Mouse (Mus musculus): ENCODE results near the gene C730034F03Rik. TPM values are rescaled to one million over a fixed set of nuclear protein-coding genes. Genes with fewer than 3 reads are reported as not detected.

C730034F03Rik gene
- polyA plus RNA-seq, 1 experiment from 2014 or later, result 2.4 TPM

DNA sequence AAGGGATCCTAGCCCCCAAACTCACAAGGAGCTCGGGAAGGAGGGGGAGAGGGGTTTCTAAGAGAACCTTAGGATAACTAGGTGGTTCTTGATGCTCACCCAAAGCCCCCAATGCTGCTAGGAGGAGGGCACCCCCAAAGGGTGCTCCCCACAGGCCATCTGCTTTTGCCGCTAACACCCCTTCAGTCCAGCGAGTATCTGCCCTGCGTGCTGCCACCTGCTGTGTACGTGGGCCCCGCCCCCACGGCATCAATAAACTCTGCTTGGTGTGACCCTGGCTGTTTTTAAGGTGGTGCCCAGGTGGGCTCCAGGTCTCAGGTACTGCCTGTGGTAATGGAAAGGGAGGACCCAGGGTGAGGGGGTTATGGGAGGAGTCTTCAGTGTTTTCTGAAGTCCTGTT lies 32.8 kb downstream of the C730034F03Rik start:
- 70% methylated on average over 7 of the region's 7 CpGs for WGBS
- ATAC-seq (ENCODE audit: borderline replicate concordance, extremely low read depth, low FRiP score, low TSS enrichment), result no peak
- Histone ChIP-seq H3K4me2 (no peak overlapping the region), H3K4me3 (no peak overlapping the region), H3K36me3 (no peaks in the 10 kb centered on the region), H3K4me1 (no peaks in the 10 kb centered on the region), H3K27me3 (peaks cover 8% of the 10 kb centered on the region; the same call in 1 of the 2 replicates), H3K9ac (no peak overlapping the region), H3K27ac (no peak overlapping the region), H3K9me3 (no peaks in the 10 kb centered on the region)

DNA sequence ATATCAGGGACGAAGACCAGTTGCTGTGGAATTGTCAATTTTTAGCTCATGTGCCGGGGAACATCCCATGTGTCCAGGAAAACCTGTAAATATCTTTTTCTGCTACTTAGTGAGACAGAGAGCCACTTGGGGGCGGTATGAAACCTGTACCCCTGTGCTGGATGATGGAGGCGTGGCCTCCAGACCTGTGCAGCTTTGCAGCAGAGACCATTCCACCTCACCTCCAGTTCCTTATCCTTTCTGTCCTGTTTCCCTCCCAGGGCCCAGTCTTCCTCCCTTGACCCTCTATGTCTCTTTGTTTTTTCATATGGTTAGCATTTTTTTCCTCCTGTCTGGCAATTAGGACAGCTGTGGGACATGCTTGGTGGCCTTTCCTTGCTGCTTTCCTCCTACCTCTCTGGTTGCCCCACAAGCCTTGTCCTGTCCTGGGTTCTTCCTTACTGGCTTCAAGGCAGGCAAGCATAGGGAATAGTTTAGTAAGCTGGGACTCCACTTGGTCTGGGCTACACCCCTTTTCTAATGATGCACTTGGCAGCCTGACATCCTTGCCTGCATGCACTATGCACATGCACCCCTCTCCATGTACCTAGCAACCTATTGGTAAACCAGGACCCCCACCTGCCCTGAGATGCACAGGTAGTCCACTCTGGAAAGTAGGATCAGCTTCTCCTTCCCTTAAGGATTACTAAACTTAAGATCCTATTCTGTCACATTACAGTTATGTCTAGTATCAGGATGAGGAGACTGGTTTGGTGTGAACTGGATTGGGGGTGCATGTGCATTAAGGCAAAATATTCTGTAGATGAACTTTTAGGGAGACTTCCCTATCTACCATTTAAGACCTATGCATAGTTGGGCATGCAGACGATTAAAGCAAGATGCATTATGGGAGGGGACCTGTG lies 34.2 kb downstream of the C730034F03Rik start:
- WGBS, result 47% methylated on average over 5 of the region's 5 CpGs
- Histone ChIP-seq H3K27me3 (no peaks in the 10 kb centered on the region), H3K4me3 (no peak overlapping the region), H3K9me3 (no peaks in the 10 kb centered on the region), H3K27ac (no peak overlapping the region), H3K36me3 (no peaks in the 10 kb centered on the region), H3K9ac (no peak overlapping the region), H3K4me2 (no peak overlapping the region), H3K4me1 (no peaks in the 10 kb centered on the region)
- no peak for ATAC-seq (ENCODE audit: borderline replicate concordance, extremely low read depth, low FRiP score, low TSS enrichment)

DNA sequence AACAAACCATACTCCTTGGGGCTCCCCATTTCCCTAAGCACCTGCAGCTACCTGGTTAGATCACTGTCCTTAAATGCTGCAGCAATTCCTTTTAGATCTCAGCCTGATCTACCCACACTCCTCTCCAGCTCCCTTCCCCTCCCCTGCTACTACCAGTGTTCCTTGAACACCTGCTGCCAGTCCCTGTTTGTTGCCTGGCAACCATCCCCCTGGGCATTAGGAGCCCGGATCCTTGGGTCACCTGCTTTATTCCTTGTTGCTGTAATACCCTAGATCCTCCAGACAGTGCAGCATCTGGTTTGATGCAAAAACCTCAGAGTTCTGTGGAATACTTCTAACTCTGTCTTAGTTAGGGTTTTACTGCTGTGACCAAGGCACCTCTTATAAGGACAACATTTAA lies 35.7 kb downstream of the C730034F03Rik start:
- Histone ChIP-seq H3K4me3 (no peak overlapping the region), H3K27ac (no peak overlapping the region), H3K9ac (no peak overlapping the region), H3K9me3 (no peaks in the 10 kb centered on the region), H3K4me2 (no peak overlapping the region), H3K36me3 (no peaks in the 10 kb centered on the region), H3K4me1 (no peaks in the 10 kb centered on the region), H3K27me3 (no peaks in the 10 kb centered on the region)
- 5% methylated on average over 1 of the region's 1 CpGs for WGBS
- ATAC-seq (ENCODE audit: borderline replicate concordance, extremely low read depth, low FRiP score, low TSS enrichment), result no peak

DNA sequence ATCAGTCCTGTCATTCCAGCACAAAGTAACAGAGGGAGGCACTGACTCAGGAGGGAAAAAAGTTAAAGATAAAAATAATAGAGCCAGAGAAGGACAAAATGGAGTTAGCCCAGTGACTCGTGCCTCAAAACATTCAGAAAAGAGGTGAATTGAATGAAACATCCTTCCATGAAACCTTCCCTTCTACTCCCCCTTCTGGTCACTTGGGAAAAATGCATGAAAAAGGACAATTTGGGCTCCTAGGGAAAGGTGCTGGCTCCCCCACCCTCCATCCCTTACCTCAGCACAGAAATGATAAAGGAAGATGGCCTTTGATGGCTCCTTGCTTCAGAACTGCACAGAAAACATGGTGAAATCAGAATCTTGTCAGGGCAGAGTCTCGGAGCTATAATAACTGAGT lies 39.2 kb downstream of the C730034F03Rik start:
- Histone ChIP-seq H3K4me2 (no peak overlapping the region), H3K9me3 (no peaks in the 10 kb centered on the region), H3K4me3 (no peak overlapping the region), H3K36me3 (no peaks in the 10 kb centered on the region), H3K27me3 (no peaks in the 10 kb centered on the region), H3K27ac (no peak overlapping the region), H3K9ac (no peak overlapping the region), H3K4me1 (no peaks in the 10 kb centered on the region)
- no peak for ATAC-seq (ENCODE audit: borderline replicate concordance, extremely low read depth, low FRiP score, low TSS enrichment)
- 32% methylated on average over 2 of the region's 2 CpGs for WGBS

DNA sequence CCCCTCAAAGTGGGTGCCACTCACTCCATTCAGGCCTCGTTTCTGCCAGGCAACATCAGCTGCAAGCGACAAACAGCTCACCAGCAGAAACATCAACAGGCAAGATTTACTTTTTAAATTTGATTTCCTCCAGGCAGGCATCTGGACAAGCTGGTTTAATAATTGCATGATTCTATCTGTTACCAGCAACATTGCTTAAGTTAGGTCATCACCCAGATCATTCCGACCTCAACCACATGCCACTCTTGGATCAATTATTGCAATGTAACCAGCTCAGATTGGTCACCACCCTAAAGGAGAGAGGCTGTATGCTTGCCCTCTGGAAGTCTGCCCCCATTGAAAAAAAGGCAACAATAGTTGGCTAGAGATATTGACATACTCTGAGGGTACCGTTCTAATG lies 42.1 kb downstream of the C730034F03Rik start:
- Histone ChIP-seq H3K36me3 (no peaks in the 10 kb centered on the region), H3K4me3 (no peak overlapping the region), H3K27me3 (no peaks in the 10 kb centered on the region), H3K4me2 (no peak overlapping the region), H3K9ac (no peak overlapping the region), H3K4me1 (0 out of 2 replicates have a peak, but pooled peaks cover 4% of the 10 kb centered on the region), H3K9me3 (no peaks in the 10 kb centered on the region), H3K27ac (no peak overlapping the region)
- WGBS, result 77% methylated on average over 4 of the region's 4 CpGs
- ATAC-seq (ENCODE audit: borderline replicate concordance, extremely low read depth, low FRiP score, low TSS enrichment), result no peak

DNA sequence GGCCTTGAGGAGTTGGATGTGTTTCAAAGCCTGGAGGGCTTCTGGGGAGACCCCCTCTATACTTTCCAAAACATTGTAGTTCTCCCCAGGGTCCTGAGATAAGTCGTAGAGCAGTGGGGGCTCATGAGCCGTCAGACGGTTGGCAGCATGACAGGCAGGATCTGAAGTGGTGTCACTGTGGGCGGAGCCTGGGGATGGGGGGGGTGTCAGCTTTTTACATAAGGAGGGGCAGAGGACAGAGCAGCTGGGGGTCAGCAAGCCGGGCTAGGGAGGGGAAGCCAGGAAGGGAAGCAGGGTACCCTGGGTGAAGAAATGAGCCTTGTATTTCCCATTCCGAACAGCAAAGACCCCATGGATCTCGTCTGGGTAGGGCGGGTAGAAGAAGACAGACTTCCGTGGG lies 44.0 kb downstream of the C730034F03Rik start:
- Histone ChIP-seq H3K9me3 (no peaks in the 10 kb centered on the region), H3K27ac (no peak overlapping the region), H3K36me3 (no peaks in the 10 kb centered on the region), H3K4me1 (0 out of 2 replicates have a peak, but pooled peaks cover 4% of the 10 kb centered on the region), H3K27me3 (no peaks in the 10 kb centered on the region), H3K9ac (no peak overlapping the region), H3K4me3 (no peak overlapping the region), H3K4me2 (no peak overlapping the region)
- ATAC-seq (ENCODE audit: borderline replicate concordance, extremely low read depth, low FRiP score, low TSS enrichment), result no peak
- WGBS, result 78% methylated on average over 9 of the region's 9 CpGs

DNA sequence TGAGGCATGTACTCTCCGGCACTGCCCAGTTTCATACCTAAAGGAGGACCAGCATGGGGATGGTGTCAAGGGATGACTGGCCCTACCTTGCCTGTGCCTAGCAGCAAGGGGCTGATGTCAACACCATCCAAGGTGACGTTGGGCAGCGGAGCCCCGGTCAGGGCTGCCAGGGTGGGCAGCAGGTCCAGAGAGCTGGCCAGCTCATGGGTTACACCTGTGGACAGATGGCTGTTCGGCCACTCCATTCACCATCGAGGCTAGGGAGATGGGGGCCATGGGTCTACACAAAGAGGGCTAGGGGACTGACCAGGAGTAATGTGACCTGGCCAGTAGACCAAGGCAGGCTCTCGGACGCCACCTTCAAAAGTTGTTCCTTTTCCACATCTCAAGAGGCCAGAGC lies 44.5 kb downstream of the C730034F03Rik start:
- no peak for ATAC-seq (ENCODE audit: borderline replicate concordance, extremely low read depth, low FRiP score, low TSS enrichment)
- 92% methylated on average over 8 of the region's 8 CpGs for WGBS
- H3K4me1 ChIP-seq, result 0 out of 2 replicates have a peak, but pooled peaks cover 4% of the 10 kb centered on the region

DNA sequence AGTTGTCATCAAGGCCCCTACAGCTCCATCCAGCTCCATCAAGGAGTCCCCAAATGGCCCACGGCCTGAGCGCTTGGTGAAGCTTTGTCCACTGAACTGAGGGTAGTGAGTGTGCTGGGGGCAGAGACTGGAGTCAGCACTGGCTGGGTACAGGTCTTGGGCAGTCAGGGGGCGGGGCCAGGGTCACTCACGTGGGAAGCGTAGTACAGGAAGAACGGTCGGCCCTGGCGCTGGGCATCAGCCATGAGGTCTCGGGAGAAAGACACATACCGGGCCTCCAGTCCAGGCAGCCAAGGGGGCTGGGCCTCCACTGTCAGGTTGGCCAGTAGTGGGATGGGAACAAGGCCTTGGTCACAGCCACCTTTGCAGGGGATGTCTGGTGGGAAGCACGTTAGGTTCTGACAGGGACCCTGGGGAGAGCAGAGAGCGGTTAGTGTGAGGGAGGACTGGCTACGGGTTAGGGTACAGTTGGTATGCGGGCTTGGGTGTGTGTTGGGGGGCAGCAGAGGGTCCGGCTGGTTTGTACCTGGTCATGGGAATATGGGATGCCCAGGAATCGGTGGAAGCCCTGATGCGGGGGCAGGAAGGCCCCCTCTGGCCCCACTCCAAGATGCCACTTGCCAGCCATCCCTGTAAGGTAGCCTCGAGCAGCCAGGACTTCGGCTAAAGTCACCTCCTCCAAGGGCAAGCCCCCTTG lies 45.4 kb downstream of the C730034F03Rik start:
- Histone ChIP-seq H3K9me3 (no peaks in the 10 kb centered on the region), H3K4me2 (peak overlapping the region; percentile 79), H3K27me3 (no peaks in the 10 kb centered on the region), H3K27ac (no peak overlapping the region), H3K9ac (no peak overlapping the region), H3K4me1 (0 out of 2 replicates have a peak, but pooled peaks cover 4% of the 10 kb centered on the region), H3K4me3 (no peak overlapping the region), H3K36me3 (no peaks in the 10 kb centered on the region)
- WGBS, result 92% methylated on average over 19 of the region's 19 CpGs
- ATAC-seq (ENCODE audit: borderline replicate concordance, extremely low read depth, low FRiP score, low TSS enrichment), result no peak

More for the DNA sequence above, 44.5 kb downstream of the C730034F03Rik start:
- Histone ChIP-seq H3K27me3 (no peaks in the 10 kb centered on the region), H3K36me3 (no peaks in the 10 kb centered on the region), H3K4me2 (no peak overlapping the region), H3K4me3 (no peak overlapping the region), H3K9me3 (no peaks in the 10 kb centered on the region), H3K27ac (no peak overlapping the region), H3K9ac (no peak overlapping the region)

DNA sequence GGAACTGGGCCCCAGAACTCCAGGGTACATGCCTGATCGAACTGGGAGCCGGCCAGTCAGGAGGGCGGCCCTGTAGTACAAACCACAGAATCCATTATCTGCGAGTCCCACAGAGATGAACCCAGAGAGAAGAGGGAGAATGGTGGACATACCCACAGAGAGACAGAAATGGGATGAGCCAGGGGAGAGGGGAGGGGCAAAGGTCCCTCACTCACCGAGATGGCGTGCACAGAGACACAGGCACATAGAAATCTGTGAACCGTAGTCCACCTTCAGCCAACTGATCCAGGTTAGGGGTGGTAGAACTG lies 45.9 kb downstream of the C730034F03Rik start:
- Histone ChIP-seq H3K27ac (no peak overlapping the region), H3K36me3 (no peaks in the 10 kb centered on the region), H3K9me3 (no peaks in the 10 kb centered on the region), H3K9ac (no peak overlapping the region), H3K4me1 (0 out of 2 replicates have a peak, but pooled peaks cover 4% of the 10 kb centered on the region), H3K4me3 (peak overlapping the region; percentile 53), H3K27me3 (no peaks in the 10 kb centered on the region), H3K4me2 (peak overlapping the region; percentile 79)
- ATAC-seq (ENCODE audit: borderline replicate concordance, extremely low read depth, low FRiP score, low TSS enrichment), result no peak
- 86% methylated on average over 7 of the region's 7 CpGs for WGBS

DNA sequence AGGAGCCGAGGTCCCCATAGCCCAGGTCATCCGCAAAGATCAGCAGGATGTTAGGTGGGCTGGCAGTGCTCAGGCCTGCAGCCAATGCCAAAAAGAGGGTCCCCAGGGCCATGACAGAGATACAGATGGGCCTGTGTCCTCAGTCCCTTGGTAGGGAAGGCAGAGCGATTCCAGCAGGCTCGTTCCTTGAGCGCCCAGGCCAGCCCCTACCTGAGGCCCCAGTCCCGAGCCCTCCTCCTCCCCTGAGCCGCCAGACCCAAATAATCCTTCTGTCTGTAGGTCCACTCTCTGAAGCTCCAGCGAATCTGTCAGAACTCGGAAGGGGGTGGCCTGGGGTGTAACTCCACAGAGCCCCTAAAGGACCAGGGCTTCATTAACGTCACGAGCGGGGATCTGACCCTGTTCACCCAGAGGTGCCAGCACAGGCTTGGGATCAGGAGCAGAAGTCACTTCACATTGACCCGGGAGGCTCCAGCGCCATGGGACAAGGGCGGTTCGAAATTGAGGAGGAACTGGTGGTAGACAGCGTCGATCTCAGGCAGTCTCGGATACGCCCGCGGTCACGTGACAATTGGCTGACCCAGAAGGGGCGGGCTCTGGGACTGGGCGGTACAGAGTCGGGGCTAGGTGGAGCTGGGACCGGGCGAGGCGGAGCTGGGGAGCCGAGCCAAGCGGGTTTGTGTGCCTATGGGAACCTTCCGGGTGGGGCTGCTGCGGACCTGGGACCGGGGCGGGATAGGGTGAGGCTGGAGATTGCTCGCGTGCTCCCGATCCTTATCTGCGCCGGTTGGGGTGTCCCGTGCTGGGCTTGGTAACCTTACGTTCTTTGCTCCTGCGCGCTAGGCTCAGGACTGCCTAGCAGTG lies 46.5 kb downstream of the C730034F03Rik start:
- no peaks in the 10 kb centered on the region for H3K9me3 ChIP-seq
- peak; percentile 97 for ATAC-seq (ENCODE audit: borderline replicate concordance, extremely low read depth, low FRiP score, low TSS enrichment)
- H3K36me3 ChIP-seq, result no peaks in the 10 kb centered on the region
- peak overlapping the region; percentile 79 for H3K4me2 ChIP-seq
- 0 out of 2 replicates have a peak, but pooled peaks cover 4% of the 10 kb centered on the region for H3K4me1 ChIP-seq
- peak overlapping the region; percentile 85 for H3K27ac ChIP-seq
- WGBS, result 8% methylated on average over 44 of the region's 44 CpGs
- H3K4me3 ChIP-seq, result peak overlapping the region; percentile 53
- peak overlapping the region; percentile 46 for H3K9ac ChIP-seq
- H3K27me3 ChIP-seq, result no peaks in the 10 kb centered on the region

DNA sequence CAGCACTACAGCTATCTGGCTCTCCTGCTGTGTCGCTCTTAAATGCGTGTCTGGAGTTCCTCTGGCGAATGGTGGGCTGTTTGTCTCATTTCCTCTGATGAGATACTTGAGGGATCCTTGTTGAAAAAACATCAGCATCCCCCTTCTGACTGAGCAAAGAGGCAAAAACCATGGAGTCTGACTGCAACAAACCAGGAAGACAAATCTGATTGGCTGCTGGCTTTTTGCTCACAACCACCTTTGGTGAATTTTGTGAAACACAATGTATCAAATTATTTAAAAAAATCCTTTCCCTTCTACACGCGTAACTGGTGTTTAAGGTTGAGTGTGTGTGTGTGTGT lies 47.1 kb downstream of the C730034F03Rik start:
- no peaks in the 10 kb centered on the region for H3K9me3 ChIP-seq
- peak overlapping the region; percentile 85 for H3K27ac ChIP-seq
- H3K4me1 ChIP-seq, result 0 out of 2 replicates have a peak, but pooled peaks cover 4% of the 10 kb centered on the region
- no peak for ATAC-seq (ENCODE audit: borderline replicate concordance, extremely low read depth, low FRiP score, low TSS enrichment)
- no peaks in the 10 kb centered on the region for H3K27me3 ChIP-seq
- no peaks in the 10 kb centered on the region for H3K36me3 ChIP-seq
- 0% methylated on average over 5 of the region's 5 CpGs for WGBS
- H3K4me3 ChIP-seq, result peak overlapping the region; percentile 53
- peak overlapping the region; percentile 79 for H3K4me2 ChIP-seq
- H3K9ac ChIP-seq, result peak overlapping the region; percentile 46
